Mouse (Mus musculus): Measurements from ENCODE around the gene Otop3.

Otop3 gene

GRCm38 (mm10) chr11:115319704-115320383 is 14.7 kb upstream of the Otop3 start:
- peak; percentile 89 for DNase-seq

GRCm38 (mm10) chr11:115321906-115322693 is 12.4 kb upstream of the Otop3 start, which contains the start of gene Ush1g:
TSS of gene Ush1g (minus strand) at chr11:115322041.
- no peak for DNase-seq

GRCm38 (mm10) chr11:115323354-115323753 is 11.2 kb upstream of the Otop3 start:
- no peak for DNase-seq

- no peak for DNase-seq
Measured at GRCm38 (mm10) chr11:115326730-115327129, 7.8 kb upstream of the Otop3 start.

GRCm38 (mm10) chr11:115329339-115329738 is 5.2 kb upstream of the Otop3 start:
- DNase-seq: no peak

GRCm38 (mm10) chr11:115335223-115335622 is 692 bp downstream of the Otop3 start:
- no peak for DNase-seq

- DNase-seq: no peak
Measured at GRCm38 (mm10) chr11:115336115-115336514, 1.6 kb downstream of the Otop3 start.

GRCm38 (mm10) chr11:115337350-115337749 is 2.8 kb downstream of the Otop3 start:
- DNase-seq: no peak

- no peak for DNase-seq
Measured at GRCm38 (mm10) chr11:115337826-115338225, 3.3 kb downstream of the Otop3 start.

GRCm38 (mm10) chr11:115341246-115341645 is 6.7 kb downstream of the Otop3 start:
- DNase-seq: no peak

GRCm38 (mm10) chr11:115341866-115342265 is 7.3 kb downstream of the Otop3 start:
- DNase-seq: no peak

- no peak for DNase-seq
Measured at GRCm38 (mm10) chr11:115344967-115345366, 10.4 kb downstream of the Otop3 start.

- DNase-seq: no peak
Measured at GRCm38 (mm10) chr11:115345515-115345914, 11.0 kb downstream of the Otop3 start.

- DNase-seq: no peak
Measured at GRCm38 (mm10) chr11:115348681-115349248, 14.2 kb downstream of the Otop3 start.

- DNase-seq: no peak
Measured at GRCm38 (mm10) chr11:115349976-115350375, 15.4 kb downstream of the Otop3 start.

- no peak for DNase-seq
Measured at GRCm38 (mm10) chr11:115353375-115353774, 18.8 kb downstream of the Otop3 start.

GRCm38 (mm10) chr11:115354183-115354582 is 19.7 kb downstream of the Otop3 start:
- peak; percentile 93 for DNase-seq

- peak; percentile 95 for DNase-seq
Measured at GRCm38 (mm10) chr11:115358468-115358867, 23.9 kb downstream of the Otop3 start.

GRCm38 (mm10) chr11:115359293-115359692 is 24.8 kb downstream of the Otop3 start:
- DNase-seq: peak; percentile 92

GRCm38 (mm10) chr11:115359726-115360125 is 25.2 kb downstream of the Otop3 start:
- no peak for DNase-seq

GRCm38 (mm10) chr11:115364136-115364535 is 29.6 kb downstream of the Otop3 start:
- no peak for DNase-seq

- DNase-seq: peak; percentile 97
Measured at GRCm38 (mm10) chr11:115366039-115366705, 31.6 kb downstream of the Otop3 start.

- peak; percentile 93 for DNase-seq
Measured at GRCm38 (mm10) chr11:115366706-115367394, 32.3 kb downstream of the Otop3 start.

All from heart, adult 11 months (tissue).